Mouse (Mus musculus): ENCODE results near the gene S100a5.

The S100a5 gene

DNA sequence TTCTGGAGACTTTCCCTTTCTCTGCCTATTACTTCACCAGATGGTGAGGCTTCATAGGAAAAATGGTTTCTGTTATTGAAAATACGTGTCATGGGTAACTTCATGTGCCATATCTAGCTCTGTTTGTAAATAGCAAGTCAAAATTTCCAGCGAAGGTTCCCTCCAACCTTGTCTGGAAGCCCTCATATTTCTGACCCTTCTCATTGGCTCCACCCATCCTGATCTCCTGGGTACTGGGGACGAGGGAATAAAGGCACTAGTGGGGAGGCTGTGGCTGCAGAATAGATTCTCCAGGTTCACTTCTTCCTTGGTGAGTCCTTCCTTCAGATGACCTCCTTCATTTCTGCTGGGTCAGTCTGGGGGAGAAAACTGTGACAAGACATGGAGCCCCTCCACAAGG is at the start of gene S100a5:
Gene S100a5, plus strand, starts transcription at position 301 of the 400 bp plus-strand sequence.
- DNase-seq (ENCODE audit: low spot score) = no peak

DNA sequence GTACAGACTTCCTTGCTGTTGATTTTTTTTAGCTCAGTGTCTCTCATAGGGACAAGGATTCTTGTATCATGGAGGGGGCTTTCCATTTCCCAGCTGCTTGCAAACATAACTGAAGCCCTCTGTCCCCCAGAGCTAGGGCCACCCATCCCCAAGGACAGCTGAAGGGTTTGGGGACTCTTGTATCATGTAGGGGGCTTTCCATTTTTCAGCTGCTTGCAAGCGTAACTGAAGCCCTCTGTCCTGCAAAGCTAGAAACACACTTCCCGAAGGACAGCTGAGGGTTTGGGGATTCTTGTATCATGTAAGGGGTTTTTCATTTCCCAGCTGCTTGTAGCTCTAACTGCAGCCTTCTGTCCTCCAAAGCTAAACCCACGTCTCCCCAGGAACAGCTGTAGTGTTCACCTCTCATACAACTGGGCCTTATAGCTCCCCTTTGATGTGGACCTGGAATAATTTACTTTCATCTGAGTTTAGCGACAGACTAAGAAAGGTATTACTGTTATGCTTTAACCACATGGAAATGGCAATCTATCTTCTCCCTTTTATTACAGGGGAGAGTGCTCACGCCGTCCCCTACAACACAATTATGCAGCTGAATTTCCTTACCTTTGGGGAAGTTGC is 48.2 kb upstream of the S100a5 start, which contains the start of gene S100a3:
Gene S100a3, plus strand, starts transcription at position 571 of the 621 bp plus-strand sequence.
- no peak for DNase-seq (ENCODE audit: low spot score)

- DNase-seq (ENCODE audit: low spot score) = no peak
These were observed 33.6 kb upstream of the S100a5 start for GRCm38 (mm10) chr3:90574691-90575090.

DNA sequence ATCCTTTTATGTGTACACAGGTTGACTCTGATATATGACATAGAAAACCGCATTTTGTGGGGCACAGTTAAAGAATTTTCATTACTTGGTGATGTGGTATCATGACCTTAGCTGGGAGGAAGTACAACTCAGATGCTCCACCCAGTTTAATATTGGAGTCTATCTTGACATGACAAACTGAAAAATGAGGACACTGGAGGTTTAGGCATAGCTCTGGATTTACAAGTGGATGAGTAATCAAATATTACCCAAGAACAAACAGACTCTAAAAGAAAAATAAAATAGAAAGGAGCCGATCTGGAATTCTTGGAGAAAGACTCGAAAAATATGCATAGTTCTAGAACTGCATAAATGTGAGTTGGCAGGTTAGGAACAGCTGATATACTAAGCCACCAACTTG is 33.0 kb upstream of the S100a5 start:
- DNase-seq (ENCODE audit: low spot score) = no peak

GRCm38 (mm10) chr3:90576351-90577001 is 31.8 kb upstream of the S100a5 start:
- DNase-seq (ENCODE audit: low spot score) = no peak

DNA sequence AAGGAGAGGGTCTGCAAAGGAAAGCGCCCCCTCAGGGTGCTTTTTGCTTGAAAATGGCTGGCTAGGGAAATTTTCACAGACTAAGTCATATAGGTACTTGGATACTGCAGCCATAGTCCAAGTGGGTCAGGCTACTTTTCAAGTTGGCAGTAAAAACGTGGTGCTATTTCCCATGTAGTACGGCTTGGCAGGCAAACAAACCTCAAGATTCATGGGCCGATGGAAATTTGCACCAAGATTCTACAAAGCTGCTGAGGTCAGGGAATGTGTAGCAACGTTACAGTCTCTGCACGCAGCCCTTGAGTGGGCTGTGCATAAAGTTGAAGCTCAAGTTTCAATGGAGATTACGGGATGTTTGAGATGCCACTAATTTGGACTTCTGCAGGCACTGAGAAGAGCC is 28.9 kb upstream of the S100a5 start:
- no peak for DNase-seq (ENCODE audit: low spot score)

DNA sequence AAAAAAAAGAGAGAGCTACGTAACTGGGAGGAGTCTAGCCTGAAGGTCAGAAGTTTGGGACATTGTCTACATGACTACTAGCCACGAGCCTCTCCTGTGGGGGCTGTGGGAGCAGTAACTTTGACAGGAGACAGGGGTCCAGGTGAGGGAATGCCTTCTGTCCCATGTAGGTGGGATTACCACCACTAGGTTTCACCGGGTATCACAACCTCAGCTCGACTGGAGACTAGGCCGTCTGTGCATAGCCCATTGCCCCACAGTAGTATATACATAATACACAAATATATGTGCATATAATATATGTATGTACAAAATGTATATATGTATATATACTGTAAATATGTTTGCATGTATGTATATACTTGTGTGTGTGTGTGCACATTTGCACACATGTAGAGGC is 27.2 kb upstream of the S100a5 start:
- DNase-seq (ENCODE audit: low spot score) = no peak

- no peak for DNase-seq (ENCODE audit: low spot score)
These were observed 26.2 kb upstream of the S100a5 start for GRCm38 (mm10) chr3:90582156-90582555.

- DNase-seq (ENCODE audit: low spot score) = no peak
These were observed 25.8 kb upstream of the S100a5 start for GRCm38 (mm10) chr3:90582556-90582955.

GRCm38 (mm10) chr3:90583893-90584292 is 24.4 kb upstream of the S100a5 start:
- no peak for DNase-seq (ENCODE audit: low spot score)

GRCm38 (mm10) chr3:90585595-90585994 is 22.7 kb upstream of the S100a5 start:
- no peak for DNase-seq (ENCODE audit: low spot score)

- DNase-seq (ENCODE audit: low spot score) = no peak
These were observed 22.2 kb upstream of the S100a5 start for GRCm38 (mm10) chr3:90586016-90586643.

DNA sequence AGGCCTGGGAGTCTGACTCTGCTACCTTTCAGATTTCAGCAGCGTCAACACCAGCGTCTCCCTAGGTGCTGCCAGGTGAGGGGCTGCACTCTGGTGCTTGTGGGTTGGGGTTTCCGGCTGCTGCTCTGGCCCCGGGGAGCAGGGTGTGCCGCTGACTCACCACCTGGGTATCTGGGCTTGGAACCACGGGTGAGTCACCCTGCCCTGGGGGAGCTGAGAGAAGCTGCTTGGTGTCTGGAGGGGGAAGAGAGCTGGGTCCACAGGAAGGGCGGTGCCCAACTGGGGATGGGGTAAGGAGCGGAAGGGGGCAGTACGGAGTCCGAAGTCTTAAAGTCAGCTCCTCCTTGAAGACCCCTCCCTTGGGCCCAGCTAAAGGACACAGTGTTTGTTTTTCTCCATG is 21.4 kb upstream of the S100a5 start:
- DNase-seq (ENCODE audit: low spot score) = no peak

- no peak for DNase-seq (ENCODE audit: low spot score)
These were observed 20.8 kb upstream of the S100a5 start for GRCm38 (mm10) chr3:90587361-90588101.

GRCm38 (mm10) chr3:90589390-90589789 is 18.9 kb upstream of the S100a5 start:
- DNase-seq (ENCODE audit: low spot score) = no peak

DNA sequence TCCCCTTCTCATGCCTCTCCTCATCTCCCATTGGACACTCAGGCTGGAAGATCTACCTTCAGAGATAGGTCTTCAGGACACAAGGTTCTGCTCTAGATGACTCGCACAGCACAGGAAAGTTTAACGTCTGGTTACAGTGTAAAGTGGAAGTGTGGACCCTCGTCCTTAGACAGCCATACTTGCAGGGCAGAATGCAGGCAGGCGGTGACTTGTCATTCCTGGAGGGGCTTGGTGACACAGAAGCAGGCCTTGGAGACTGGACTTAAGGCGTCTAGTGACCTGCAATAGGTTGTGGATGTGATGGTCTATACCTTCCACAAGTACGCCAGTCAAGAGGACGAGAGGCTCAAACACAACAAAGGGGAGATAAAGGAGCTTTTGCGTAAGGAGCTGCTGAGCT is 18.4 kb upstream of the S100a5 start, which contains the start of gene S100a2:
Gene S100a2, plus strand, starts transcription at position 301 of the 400 bp plus-strand sequence.
- no peak for DNase-seq (ENCODE audit: low spot score)

DNA sequence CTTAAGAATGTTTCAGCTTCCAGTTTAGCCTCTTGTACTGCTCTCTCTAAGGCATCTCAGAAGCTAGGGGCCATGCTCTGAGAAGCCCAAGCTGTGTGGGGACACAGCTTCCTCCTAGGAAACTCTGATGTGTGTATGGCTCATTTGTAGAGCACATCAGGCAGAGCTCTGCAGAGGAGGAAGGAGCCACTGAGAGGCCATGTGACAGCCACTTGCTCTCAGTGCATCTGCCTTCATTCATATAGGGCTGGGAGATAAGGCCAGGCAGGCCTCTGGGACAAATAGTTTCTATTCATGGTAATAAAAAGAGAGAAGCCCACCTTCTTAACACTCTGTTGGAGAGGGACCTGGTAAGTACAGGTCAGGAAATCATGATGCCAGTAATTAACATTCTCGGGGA is 13.9 kb upstream of the S100a5 start:
- no peak for DNase-seq (ENCODE audit: low spot score)

- DNase-seq (ENCODE audit: low spot score) = no peak
These were observed 12.8 kb upstream of the S100a5 start for GRCm38 (mm10) chr3:90595556-90595955.

DNA sequence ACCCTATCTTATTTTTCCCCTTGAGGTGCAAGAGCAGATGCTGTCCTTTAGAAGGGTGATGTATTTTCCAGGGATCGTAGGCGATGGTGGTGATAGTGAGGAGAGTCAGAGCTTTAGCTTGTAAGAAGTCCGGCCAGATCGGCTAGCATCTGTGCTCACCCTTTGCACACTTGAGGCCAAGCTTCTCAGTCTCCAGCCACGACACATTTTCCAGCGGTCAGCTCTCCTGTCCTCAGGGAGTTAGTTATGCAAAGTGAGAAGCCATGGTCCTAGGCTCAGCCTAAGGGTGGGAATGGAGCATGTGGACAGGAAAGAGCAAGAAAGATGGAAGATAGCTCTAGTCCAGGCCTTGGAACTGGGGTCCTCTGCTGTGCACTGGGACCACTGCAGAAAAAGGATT is 11.5 kb upstream of the S100a5 start:
- no peak for DNase-seq (ENCODE audit: low spot score)

DNA sequence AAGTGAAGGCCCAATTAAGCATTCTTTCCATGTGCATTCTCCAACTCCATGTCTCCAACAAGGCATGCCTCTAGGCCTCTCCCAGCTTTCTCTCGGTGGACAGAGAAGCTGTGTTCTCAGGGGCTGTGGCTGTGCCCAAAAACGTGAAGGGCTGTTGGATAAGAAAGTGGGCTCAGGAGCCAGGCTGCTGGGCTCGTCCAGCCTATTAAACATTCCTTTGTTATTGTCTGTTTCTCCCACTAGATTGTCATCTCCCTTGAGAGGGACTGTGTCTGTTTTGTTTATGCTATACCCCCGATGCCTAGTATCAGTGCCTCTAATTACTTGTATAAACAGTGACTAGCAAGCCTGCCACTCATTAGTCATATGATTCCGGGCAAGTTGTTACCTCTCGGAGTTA is 10.6 kb upstream of the S100a5 start:
- no peak for DNase-seq (ENCODE audit: low spot score)

DNA sequence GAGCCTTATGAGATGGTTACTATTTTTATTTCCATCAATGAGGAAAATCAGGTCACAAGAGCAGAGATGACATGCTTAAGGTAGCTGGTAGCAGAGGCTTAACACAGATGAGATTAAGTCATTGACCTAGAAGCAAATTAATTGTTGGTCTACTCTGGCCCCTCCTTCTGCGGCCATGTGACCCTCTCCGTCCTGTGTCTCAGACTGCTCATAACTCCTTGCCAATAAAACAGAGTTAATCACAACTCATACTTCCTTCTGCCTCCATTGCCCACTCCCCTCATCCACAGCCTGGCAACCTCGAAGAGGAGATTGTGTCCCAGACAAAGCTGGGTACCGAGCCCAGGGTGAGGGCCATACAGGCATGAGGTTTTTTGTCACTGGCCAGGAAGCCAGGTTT is 10.1 kb upstream of the S100a5 start:
- no peak for DNase-seq (ENCODE audit: low spot score)

GRCm38 (mm10) chr3:90599401-90599800 is 8.9 kb upstream of the S100a5 start:
- no peak for DNase-seq (ENCODE audit: low spot score)

GRCm38 (mm10) chr3:90600036-90600435 is 8.3 kb upstream of the S100a5 start:
- DNase-seq (ENCODE audit: low spot score) = no peak
